Mouse (Mus musculus) midbrain, embryonic 13.5 days (tissue): Measurements from ENCODE around the gene Cd47. TPM values are rescaled to one million over a fixed set of nuclear protein-coding genes. Genes with fewer than 3 reads are reported as not detected.

Experiments
- ATAC-seq: fragments of 200-750 bp; cut with Nextera tagmentation; 2 replicates; pipeline ENCODE4 v1.8.0; 2017; ENCODE audit warnings: mild to moderate bottlenecking, moderate TSS enrichment, moderate library complexity
- H3K27ac ChIP-seq: fragments of 300-500 bp; sonication (generic); 2 replicates; pipeline ENCODE4 v1.5.1; 2015; ENCODE audit warnings: inconsistent platforms, mild to moderate bottlenecking, moderate library complexity
- H3K27me3 ChIP-seq: fragments of 300-500 bp; sonication (generic); 2 replicates; pipeline ENCODE4 v1.6.1; 2015; ENCODE audit warnings: mild to moderate bottlenecking, inconsistent platforms
- H3K36me3 ChIP-seq: fragments of 300-500 bp; sonication (generic); 2 replicates; pipeline ENCODE4 v1.6.1; 2015; ENCODE audit warnings: mild to moderate bottlenecking, inconsistent platforms
- H3K4me1 ChIP-seq: fragments of 300-500 bp; sonication (generic); replicated peaks from 2 replicates; pipeline ENCODE4 v1.6.1; 2015; ENCODE audit warnings: inconsistent platforms
- H3K4me2 ChIP-seq: fragments of 300-500 bp; sonication (generic); replicated peaks from 2 replicates; pipeline ENCODE4 v1.6.1; 2015; ENCODE audit warnings: moderate library complexity, mild to moderate bottlenecking, inconsistent platforms
- H3K4me3 ChIP-seq: fragments of 300-500 bp; sonication (generic); replicated peaks from 2 replicates; pipeline ENCODE4 v1.5.1; 2015; ENCODE audit warnings: mild to moderate bottlenecking, inconsistent platforms
- H3K9ac ChIP-seq: fragments of 300-500 bp; sonication (generic); replicated peaks from 2 replicates; pipeline ENCODE4 v1.6.1; 2015; ENCODE audit warnings: mild to moderate bottlenecking, inconsistent platforms
- H3K9me3 ChIP-seq: fragments of 300-500 bp; sonication (generic); 2 replicates; pipeline ENCODE4 v1.6.1; 2016; ENCODE audit warnings: mild to moderate bottlenecking, inconsistent platforms
- WGBS: fragments of 180-500 bp; shearing (Covaris S2); methylation state at CpG from one replicate; pipeline ENCODE4 v1.1.7; 2015; 5-methylcytosine and 5-hydroxymethylcytosine counted together
- polyA plus RNA-seq: library from polyadenylated mRNA; unstranded; fragments of >200 nt; fragmentation: Nextera tagmentation; extraction: Ambion mirVana; gene quantifications from 2 replicates; pipeline ENCODE4 v1.2.1, GENCODE M21; 2015

Gene Cd47
- polyA plus RNA-seq, 1 experiment from 2014 or later, result 94.8 TPM

DNA sequence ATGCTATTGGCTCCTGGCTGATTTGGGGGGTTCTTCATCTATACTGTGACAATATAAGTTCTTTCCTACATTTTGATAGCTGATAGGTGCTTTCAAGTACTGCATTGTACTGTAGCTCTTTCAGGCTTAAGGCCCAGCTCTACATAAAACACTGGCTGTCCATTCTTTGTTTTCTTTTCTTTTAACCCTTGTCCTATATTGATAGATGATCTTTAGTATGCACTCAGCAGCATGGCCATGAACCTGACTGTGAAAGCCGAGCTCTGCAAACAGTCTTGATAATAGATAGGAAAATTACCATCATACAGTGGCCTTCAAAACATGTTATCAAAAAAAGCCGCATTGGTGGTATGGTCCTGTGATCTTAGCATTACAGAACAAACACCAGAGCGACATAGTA is 87.0 kb downstream of the Cd47 start:
- no peak for ATAC-seq
- H3K27ac ChIP-seq, result no peak overlapping the region
- WGBS, result 82% methylated on average over 3 of the region's 3 CpGs

DNA sequence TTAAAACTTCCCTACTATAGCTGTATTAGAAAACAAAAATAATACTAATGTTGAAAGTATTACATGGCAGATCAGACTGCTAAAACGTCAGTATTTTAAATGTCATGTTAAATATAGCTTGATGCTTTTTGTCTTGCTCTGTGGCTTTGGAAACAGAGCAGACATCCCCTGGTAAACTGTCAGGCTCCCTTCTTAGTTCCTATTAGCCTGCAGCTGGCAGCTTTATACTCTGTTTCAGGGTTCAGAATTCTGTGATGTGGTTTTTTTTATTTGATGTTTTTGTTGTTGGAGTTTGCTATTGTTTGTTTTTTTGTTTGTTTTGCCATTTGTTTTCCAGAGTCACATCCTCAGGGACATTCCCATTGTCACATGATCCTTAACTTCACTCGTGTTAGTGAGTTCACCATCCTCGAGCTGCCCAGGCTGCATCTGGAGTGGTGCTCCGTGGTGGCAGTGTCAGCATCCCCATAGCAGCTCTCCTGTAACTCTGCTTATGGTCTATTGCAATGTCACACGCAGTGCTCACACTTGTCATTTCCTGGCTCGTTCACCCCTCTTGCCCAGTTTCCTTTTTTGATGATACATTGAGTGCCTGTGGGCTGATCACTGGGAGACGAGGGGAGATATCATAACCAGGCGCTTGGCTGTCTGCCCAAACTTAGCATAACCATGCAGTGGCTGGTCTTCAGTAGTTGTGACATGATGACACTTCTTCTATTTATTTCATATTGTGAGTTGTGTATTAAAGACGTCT is 87.7 kb downstream of the Cd47 start:
- 83% methylated on average over 9 of the region's 9 CpGs for WGBS

More for the DNA sequence above, 87.0 kb downstream of the Cd47 start:
- no peaks in the 10 kb centered on the region for H3K4me1 ChIP-seq
- no peak overlapping the region for H3K9ac ChIP-seq
- no peak overlapping the region for H3K4me2 ChIP-seq
- H3K9me3 ChIP-seq, result no peaks in the 10 kb centered on the region
- H3K27me3 ChIP-seq, result no peaks in the 10 kb centered on the region
- H3K36me3 ChIP-seq, result peaks cover 8% of the 10 kb centered on the region; the same call in 1 of the 2 replicates
- H3K4me3 ChIP-seq, result no peak overlapping the region

DNA sequence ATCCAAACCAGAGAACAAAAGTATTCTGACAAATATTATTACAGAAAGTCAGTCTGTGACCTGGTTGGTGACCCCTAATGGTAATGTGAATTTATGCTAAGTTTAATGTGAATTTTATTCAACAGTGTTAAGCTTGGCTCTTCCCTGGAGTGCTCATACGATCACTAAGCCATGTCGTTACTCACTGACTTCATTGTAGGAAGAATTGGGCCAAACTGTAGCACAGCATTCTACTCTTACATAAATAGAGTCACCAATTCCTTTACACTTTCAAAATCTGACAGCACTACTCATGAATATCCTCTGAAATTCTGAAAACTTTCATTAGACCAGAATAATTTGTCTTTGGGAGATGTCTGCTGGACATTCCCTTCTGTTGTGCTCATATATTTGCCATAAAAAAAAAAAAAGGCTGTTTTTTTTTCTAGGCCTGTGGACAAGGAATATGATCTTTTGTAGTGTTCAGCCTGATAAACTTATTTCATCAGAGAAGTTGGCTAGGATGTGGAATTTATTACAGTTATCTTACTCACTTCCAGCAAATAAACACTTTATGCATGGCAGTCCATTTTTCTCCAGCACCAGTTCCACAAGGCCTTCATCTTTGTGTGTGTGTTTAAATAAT is 88.8 kb downstream of the Cd47 start:
- ATAC-seq, result no peak
- no peaks in the 10 kb centered on the region for H3K9me3 ChIP-seq
- H3K4me3 ChIP-seq, result no peak overlapping the region
- H3K27me3 ChIP-seq, result no peaks in the 10 kb centered on the region
- 82% methylated on average over 2 of the region's 2 CpGs for WGBS
- no peaks in the 10 kb centered on the region for H3K4me1 ChIP-seq
- H3K36me3 ChIP-seq, result peaks cover 8% of the 10 kb centered on the region
- no peak overlapping the region for H3K4me2 ChIP-seq
- no peak overlapping the region for H3K27ac ChIP-seq
- H3K9ac ChIP-seq, result no peak overlapping the region

More for the DNA sequence above, 87.7 kb downstream of the Cd47 start:
- no peaks in the 10 kb centered on the region for H3K9me3 ChIP-seq
- H3K4me1 ChIP-seq, result no peaks in the 10 kb centered on the region
- H3K9ac ChIP-seq, result no peak overlapping the region
- H3K27ac ChIP-seq, result no peak overlapping the region
- H3K36me3 ChIP-seq, result peaks cover 8% of the 10 kb centered on the region; the same call in 1 of the 2 replicates
- no peaks in the 10 kb centered on the region for H3K27me3 ChIP-seq
- H3K4me3 ChIP-seq, result no peak overlapping the region
- no peak for ATAC-seq
- no peak overlapping the region for H3K4me2 ChIP-seq

DNA sequence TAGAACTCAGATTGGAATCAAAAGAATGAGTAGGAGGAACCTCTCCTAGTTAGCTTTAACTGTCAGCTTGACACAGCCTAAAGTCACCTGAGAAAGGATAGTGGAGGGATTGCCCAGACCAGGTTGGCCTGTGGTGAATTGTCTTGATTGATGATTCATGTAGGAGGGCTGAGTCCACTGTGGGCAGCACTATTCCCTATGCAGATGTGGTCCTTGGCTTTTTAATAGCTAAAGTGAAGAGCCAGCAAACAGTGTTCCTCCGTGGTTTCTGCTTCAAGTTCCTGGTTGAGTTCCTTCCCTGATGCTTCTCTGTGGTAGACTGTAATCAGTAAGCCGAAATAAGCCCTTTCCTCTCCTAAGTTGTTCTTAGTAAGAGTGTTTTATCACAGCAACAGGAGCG is 91.9 kb downstream of the Cd47 start:
- no peaks in the 10 kb centered on the region for H3K27me3 ChIP-seq
- H3K9me3 ChIP-seq, result no peaks in the 10 kb centered on the region
- no peaks in the 10 kb centered on the region for H3K4me1 ChIP-seq
- H3K4me2 ChIP-seq, result no peak overlapping the region
- H3K27ac ChIP-seq, result no peak overlapping the region
- peaks cover 3% of the 10 kb centered on the region; the same call in 1 of the 2 replicates for H3K36me3 ChIP-seq
- WGBS, result 97% methylated on average over 3 of the region's 3 CpGs
- H3K9ac ChIP-seq, result no peak overlapping the region
- no peak for ATAC-seq
- no peak overlapping the region for H3K4me3 ChIP-seq

DNA sequence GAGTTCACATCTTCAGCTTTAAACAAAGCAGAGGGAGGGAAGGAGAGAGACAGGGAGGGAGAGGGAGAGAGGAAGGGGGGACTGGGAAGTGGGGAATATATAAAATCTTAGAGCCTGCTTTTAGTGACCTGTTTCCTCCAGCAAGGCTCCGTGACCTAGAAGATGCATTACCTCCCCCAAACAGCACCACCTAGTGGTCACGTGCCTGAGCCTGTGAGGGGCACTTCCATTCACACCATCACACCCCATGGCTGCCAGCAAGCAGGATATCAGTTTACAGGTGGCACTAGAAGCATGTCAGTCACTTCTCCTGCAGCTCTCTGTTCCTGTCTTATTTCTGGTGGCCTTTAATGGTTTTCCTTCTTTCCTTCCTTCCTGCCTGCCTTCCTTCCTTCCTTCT is 92.6 kb downstream of the Cd47 start:
- H3K4me2 ChIP-seq, result no peak overlapping the region
- no peak overlapping the region for H3K4me3 ChIP-seq
- WGBS, result 72% methylated on average over 2 of the region's 2 CpGs
- no peak for ATAC-seq
- no peak overlapping the region for H3K9ac ChIP-seq
- H3K9me3 ChIP-seq, result no peaks in the 10 kb centered on the region
- no peaks in the 10 kb centered on the region for H3K4me1 ChIP-seq
- H3K27ac ChIP-seq, result no peak overlapping the region
- H3K36me3 ChIP-seq, result peaks cover 3% of the 10 kb centered on the region; the same call in 1 of the 2 replicates
- no peaks in the 10 kb centered on the region for H3K27me3 ChIP-seq

DNA sequence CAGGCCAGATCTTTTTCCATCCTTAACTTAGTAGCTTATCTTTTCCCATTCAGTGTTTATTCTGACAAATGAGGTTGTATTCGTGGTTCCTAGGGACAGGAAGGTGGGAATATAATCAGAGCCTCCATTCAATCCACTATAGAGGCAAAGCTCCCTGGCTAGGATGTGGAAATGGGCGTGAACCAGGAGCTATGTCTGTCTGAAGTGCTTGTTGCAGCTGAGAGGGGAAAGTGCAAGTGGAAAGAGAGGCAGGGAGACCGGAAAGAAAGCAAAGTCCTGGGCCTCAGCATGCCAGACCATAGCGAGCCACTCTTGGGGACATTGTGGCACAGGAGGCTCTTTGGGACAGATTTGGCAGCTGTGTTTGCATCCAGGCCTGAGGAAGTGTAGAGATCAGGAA is 94.3 kb downstream of the Cd47 start:
- Histone ChIP-seq H3K4me3 (no peak overlapping the region), H3K27ac (no peak overlapping the region), H3K9ac (no peak overlapping the region), H3K36me3 (peaks cover 7% of the 10 kb centered on the region), H3K9me3 (no peaks in the 10 kb centered on the region), H3K4me1 (no peaks in the 10 kb centered on the region), H3K4me2 (no peak overlapping the region), H3K27me3 (no peaks in the 10 kb centered on the region)
- WGBS, result 56% methylated on average over 4 of the region's 4 CpGs
- no peak for ATAC-seq

DNA sequence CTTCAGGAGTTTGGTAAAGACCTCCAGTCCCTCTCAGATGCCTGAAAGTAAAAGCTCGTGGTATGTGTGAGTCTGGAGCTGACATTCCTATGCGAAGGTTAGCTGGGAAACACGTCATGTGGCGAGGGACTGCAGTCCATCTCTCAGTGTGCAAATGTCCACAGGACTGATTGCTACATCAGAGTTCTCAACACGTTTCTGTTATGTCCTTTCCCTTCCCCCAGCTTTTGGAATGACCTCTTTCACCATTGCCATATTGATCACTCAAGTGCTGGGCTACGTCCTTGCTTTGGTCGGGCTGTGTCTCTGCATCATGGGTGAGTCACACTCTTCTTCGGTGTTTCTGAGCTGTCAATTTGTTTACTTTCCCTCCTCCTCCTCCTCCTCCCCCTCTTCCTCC is 95.8 kb downstream of the Cd47 start:
- no peaks in the 10 kb centered on the region for H3K27me3 ChIP-seq
- H3K9me3 ChIP-seq, result no peaks in the 10 kb centered on the region
- H3K4me2 ChIP-seq, result no peak overlapping the region
- no peak overlapping the region for H3K27ac ChIP-seq
- WGBS, result 86% methylated on average over 8 of the region's 8 CpGs
- no peaks in the 10 kb centered on the region for H3K4me1 ChIP-seq
- no peak overlapping the region for H3K9ac ChIP-seq
- ATAC-seq, result no peak
- peaks cover 7% of the 10 kb centered on the region for H3K36me3 ChIP-seq
- H3K4me3 ChIP-seq, result no peak overlapping the region

DNA sequence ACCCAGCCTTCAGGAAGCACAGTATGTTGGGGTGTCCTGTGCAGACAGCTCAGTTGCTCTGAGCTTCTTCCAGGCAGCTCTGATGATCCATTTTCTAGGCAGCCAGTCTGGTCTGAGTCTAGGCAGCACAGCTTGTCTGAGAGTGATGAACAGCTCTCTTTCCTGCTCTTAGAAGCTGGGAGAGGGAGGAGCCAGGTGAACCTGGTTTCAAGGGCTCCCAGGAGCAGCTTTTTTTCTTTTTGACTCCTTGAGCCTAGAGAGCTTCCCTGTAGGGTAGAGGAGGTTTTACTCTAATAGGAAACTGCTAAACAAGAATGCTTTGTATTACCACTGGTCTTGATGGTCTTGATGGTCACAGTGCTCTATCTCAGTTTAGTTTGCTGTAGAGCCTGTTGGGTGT is 101.1 kb downstream of the Cd47 start:
- peaks cover 6% of the 10 kb centered on the region; the same call in 1 of the 2 replicates for H3K4me1 ChIP-seq
- H3K36me3 ChIP-seq, result peaks cover 4% of the 10 kb centered on the region
- H3K4me2 ChIP-seq, result no peak overlapping the region
- ATAC-seq, result no peak
- no peak overlapping the region for H3K27ac ChIP-seq
- H3K27me3 ChIP-seq, result no peaks in the 10 kb centered on the region
- H3K9ac ChIP-seq, result no peak overlapping the region
- no peaks in the 10 kb centered on the region for H3K9me3 ChIP-seq
- no peak overlapping the region for H3K4me3 ChIP-seq

DNA sequence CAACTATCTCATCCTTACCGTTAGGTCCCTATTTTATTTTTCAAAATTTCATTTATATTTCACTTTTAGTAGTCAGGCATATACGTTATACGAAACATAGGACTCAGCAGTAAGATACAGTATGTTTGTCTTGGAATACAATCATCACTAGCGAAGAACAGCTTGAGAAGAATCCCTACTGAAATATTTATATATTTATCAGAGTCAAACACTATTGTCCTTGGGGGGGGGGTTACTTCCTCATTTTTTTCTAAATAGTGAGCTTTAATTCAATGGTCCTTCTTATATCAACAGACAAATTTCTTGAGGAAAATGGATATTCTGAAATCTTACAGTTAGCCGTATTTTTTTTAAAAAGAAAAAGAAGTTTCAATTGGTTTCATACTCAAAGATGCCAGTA is 101.8 kb downstream of the Cd47 start:
- H3K4me2 ChIP-seq, result no peak overlapping the region
- H3K4me1 ChIP-seq, result peaks cover 6% of the 10 kb centered on the region; the same call in 1 of the 2 replicates
- ATAC-seq, result no peak
- H3K9me3 ChIP-seq, result no peaks in the 10 kb centered on the region
- no peak overlapping the region for H3K27ac ChIP-seq
- H3K27me3 ChIP-seq, result no peaks in the 10 kb centered on the region
- H3K36me3 ChIP-seq, result peaks cover 4% of the 10 kb centered on the region
- H3K9ac ChIP-seq, result no peak overlapping the region
- no peak overlapping the region for H3K4me3 ChIP-seq
- WGBS, result 96% methylated on average over 5 of the region's 5 CpGs

DNA sequence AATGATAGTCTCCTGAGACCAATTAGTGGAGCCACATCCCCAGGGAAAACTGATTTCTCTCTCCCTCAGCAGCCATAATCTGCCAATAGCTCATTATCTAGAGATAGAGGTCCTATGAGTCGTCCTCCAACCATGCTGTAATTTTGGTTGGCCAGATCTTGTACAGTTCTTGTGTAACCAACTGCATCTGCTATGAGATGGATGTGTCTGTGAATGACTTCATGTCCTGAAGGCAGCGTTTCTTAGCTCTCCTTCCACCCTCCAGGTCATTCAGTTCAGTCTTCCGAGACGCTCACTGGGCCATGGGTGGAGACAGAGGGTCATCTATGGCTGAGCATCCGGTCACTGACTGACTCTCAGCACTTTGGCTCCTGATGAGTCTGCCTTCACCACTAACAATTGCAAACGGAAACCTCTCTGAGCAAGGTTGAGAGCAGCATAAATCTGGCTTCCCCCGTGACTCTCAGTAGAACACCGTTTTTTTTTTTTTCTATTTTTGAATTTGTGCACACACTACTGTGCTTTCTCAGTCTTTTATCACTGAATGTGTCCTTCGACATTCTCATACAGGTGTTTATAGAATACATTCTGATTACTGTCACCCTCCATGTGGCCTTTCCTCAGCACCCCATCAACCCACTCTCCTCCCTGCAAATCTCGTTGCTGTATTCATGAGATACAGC is 104.1 kb downstream of the Cd47 start:
- Histone ChIP-seq H3K36me3 (peaks cover 1% of the 10 kb centered on the region), H3K4me2 (no peak overlapping the region), H3K9me3 (no peaks in the 10 kb centered on the region), H3K4me1 (peaks cover 6% of the 10 kb centered on the region; the same call in 1 of the 2 replicates), H3K9ac (no peak overlapping the region), H3K27me3 (no peaks in the 10 kb centered on the region), H3K4me3 (no peak overlapping the region), H3K27ac (no peak overlapping the region)
- ATAC-seq, result no peak
- 91% methylated on average over 10 of the region's 10 CpGs for WGBS

DNA sequence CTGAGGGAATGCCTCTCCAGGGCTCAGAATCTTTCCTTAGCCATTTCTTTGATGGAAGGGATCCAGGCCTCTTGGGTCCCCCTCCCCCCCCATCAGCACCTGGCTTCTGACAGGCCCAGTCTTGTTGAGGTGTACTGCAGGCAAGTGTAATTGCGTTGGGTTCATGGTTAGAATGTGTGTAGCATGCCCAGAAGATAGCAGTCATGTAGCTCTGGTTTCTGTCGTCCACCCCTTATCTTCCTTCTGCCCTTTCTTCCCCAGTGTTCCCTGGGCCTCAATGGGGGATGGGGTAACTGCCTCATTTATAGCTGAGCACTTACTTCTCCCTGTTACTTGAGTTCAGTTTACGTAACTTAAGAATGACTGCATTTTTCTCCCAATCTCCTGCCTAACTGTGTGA is 104.7 kb downstream of the Cd47 start:
- 93% methylated on average over 3 of the region's 3 CpGs for WGBS
- Histone ChIP-seq H3K27ac (no peak overlapping the region), H3K9ac (no peak overlapping the region), H3K27me3 (no peaks in the 10 kb centered on the region), H3K36me3 (no peaks in the 10 kb centered on the region), H3K4me3 (no peak overlapping the region), H3K4me1 (peaks cover 6% of the 10 kb centered on the region; the same call in 1 of the 2 replicates), H3K4me2 (no peak overlapping the region), H3K9me3 (no peaks in the 10 kb centered on the region)
- ATAC-seq, result no peak

DNA sequence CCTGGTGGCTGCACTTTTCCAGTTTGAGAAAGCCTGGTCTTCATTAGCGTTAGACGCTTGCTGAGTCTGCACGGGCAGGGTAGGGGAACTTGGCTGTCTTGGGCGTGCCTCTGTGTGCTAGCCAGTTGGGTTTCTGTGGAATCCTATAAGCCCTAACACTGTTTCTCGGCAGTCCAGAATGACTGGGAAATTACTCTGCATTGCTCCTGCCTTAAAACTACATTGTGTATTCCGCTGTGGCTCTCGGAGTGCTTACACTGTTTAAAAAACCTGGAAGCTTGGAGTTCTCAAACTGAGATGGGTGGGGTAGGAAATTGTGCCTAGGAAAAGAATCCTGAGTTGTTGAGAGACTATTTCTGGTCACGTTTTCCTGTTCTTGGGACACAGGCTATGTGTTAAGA is 105.3 kb downstream of the Cd47 start:
- WGBS, result 77% methylated on average over 8 of the region's 8 CpGs
- peaks cover 6% of the 10 kb centered on the region; the same call in 1 of the 2 replicates for H3K4me1 ChIP-seq
- ATAC-seq, result no peak
- H3K27ac ChIP-seq, result no peak overlapping the region
- H3K9me3 ChIP-seq, result no peaks in the 10 kb centered on the region
- H3K4me3 ChIP-seq, result no peak overlapping the region
- H3K36me3 ChIP-seq, result no peaks in the 10 kb centered on the region
- H3K27me3 ChIP-seq, result no peaks in the 10 kb centered on the region
- no peak overlapping the region for H3K4me2 ChIP-seq
- no peak overlapping the region for H3K9ac ChIP-seq
